Mouse (Mus musculus) CD8-positive naive resting alpha-beta T cell, adult 57 days (primary cell): ENCODE data around the gene Ahsg. TPM values are rescaled to one million over a fixed set of nuclear protein-coding genes. Genes with fewer than 3 reads are reported as not detected.

Source experiments
- total RNA-seq: library from RNA; stranded (reverse); gene quantifications from one replicate; pipeline ENCODE4 v1.2.4, GENCODE M21; 2023

The Ahsg gene
- total RNA-seq, result not detected

DNA sequence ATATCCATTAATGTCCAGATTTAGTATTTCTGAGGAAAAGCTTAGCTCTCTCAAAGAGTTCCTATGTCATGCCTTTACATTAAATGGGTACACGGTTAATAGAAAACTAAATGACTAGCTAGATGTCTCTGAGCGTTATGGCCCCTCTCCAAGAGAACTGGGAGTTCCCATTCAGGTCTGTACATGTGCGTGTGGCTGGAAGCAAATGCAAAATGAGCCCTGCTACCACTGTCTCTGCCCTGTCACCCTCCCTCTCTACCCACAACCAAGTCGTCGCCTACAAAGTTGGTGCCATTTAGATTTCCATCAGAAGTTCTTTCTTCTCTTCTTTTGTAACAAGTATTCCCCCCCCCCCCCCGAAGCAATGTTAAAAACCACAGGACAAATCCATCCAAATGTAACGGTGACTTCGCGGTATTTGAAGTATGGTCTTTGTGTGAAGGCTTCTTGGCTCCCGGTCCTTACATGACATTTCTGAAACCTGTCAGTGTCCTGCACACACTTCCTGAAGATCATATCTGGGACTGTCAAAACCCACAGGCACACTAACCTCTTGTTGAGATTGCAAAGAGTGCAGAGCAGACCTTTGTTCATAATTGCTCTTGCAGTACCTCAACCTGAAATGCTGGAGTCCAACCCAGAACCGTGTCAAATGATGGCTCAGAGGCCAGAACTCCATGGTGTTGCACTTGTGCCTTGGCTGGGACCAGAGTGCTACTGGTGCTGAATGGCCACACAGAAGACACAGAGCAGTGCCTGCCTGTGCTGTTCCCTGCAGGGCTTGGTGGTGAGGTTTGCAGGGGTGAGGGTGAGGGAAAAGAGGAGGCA lies at the start of gene Ahsg:
Ahsg (plus strand) TSS at position 595 of the 828 bp plus-strand sequence.

DNA sequence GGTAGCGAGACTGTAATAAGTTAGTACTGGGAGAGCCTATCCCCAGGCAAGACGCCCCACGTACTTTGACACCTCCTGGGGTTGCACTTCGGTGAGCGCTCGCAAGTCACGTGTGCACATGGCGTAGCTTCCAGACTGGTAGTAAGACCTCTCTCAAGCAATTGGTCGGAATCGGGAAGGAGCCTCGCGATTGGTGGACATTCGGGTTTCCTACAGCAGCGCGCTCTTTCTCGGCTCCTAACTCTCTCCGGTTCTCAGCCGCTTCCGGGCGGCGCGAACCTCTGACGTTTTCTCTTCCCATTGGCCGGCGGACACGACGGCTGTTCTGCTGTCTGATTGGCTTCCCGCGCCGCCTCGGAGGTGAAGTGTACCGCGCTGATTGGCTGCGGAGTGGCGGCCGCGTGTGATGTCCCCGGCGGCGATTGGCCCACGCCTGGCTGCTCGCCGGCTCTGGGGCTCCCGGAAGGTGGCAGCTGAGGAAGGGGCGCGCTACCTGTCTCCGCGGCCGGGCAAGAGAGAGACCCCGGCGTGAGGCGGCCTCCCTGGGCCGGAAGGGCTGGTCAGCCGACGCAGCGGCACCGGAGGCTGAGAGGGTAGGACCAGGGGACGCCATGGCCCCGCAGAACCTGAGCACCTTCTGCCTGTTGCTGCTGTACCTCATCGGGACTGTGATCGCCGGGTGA lies 33.5 kb upstream of the Ahsg start, which contains the start of the genes Tbccd1 and Dnajb11:
Tbccd1 (minus strand) TSS at position 239 of the 683 bp plus-strand sequence.
Dnajb11 (plus strand) TSS at position 415 of the 683 bp plus-strand sequence.

GRCm38 (mm10) chr16:22918034-22918433 lies 27.0 kb downstream of the Ahsg start, which contains the start of gene Fetub:
Fetub (plus strand) TSS chr16:22918334.

Other genes starting within 250 kb of the Ahsg start
- 0.83 TPM for gene Dgkg, start 234.1 kb upstream of the Ahsg start, total RNA-seq
- gene Crygs, start 79.7 kb upstream of the Ahsg start, total RNA-seq, result not detected
- gene Tbccd1, start 33.6 kb upstream of the Ahsg start, total RNA-seq, result 15.9 TPM
- gene Dnajb11, start 33.4 kb upstream of the Ahsg start, total RNA-seq, result 47.6 TPM
- gene Fetub, start 27.1 kb downstream of the Ahsg start, total RNA-seq, result not detected
- not detected for gene Hrg, start 59.8 kb downstream of the Ahsg start, total RNA-seq
- gene Kng2, start 138.2 kb downstream of the Ahsg start, total RNA-seq, result not detected
- gene Kng1, start 166.6 kb downstream of the Ahsg start, total RNA-seq, result not detected
- gene Eif4a2, start 216.2 kb downstream of the Ahsg start, total RNA-seq, result 1,147 TPM
- 10.1 TPM for gene Rfc4, start 236.5 kb downstream of the Ahsg start, total RNA-seq